Mouse (Mus musculus) thymus, adult 2 months (tissue): ENCODE results near the gene Mxi1. TPM values are rescaled to one million over a fixed set of nuclear protein-coding genes. Genes with fewer than 3 reads are reported as not detected.
A peak's percentile ranks its signal among the peaks of the same experiment; 100 is the strongest.

Source experiments
- DNase-seq: peaks from one replicate; pipeline ENCODE4 v3.0.0; 2021
- H3K27ac ChIP-seq: fragments of 200-500 bp; 2 replicates; pipeline ENCODE4 v1.5.1; 2012; ENCODE audit warnings: low read length, control low read depth; ENCODE audit not compliant: control insufficient read depth, insufficient read depth
- H3K27me3 ChIP-seq: fragments of 200-500 bp; 2 replicates; pipeline ENCODE4 v1.6.1; 2012; ENCODE audit warnings: mild to moderate bottlenecking, low read length, moderate library complexity, mixed read lengths; ENCODE audit not compliant: control insufficient read depth, insufficient read depth
- H3K36me3 ChIP-seq: fragments of 200-500 bp; 2 replicates; pipeline ENCODE4 v1.6.1; 2012; ENCODE audit warnings: mild to moderate bottlenecking, low read length, moderate library complexity; ENCODE audit not compliant: control insufficient read depth, insufficient read depth
- H3K4me1 ChIP-seq: fragments of 200-500 bp; replicated peaks from 2 replicates; pipeline ENCODE4 v1.6.1; 2012; ENCODE audit warnings: low read length; ENCODE audit not compliant: control insufficient read depth, insufficient read depth
- H3K4me3 ChIP-seq: fragments of 200-500 bp; 2 replicates; pipeline ENCODE4 v1.5.1; 2012; ENCODE audit warnings: mild to moderate bottlenecking, low read length, control low read depth, moderate library complexity; ENCODE audit not compliant: control insufficient read depth, insufficient read depth
- CTCF ChIP-seq: fragments of 200-500 bp; IDR thresholded peaks from 2 replicates; pipeline ENCODE4 v1.5.1; 2012; ENCODE audit warnings: mild to moderate bottlenecking, control low read depth, low read length, moderate library complexity, borderline replicate concordance; ENCODE audit not compliant: control insufficient read depth, poor library complexity, insufficient read depth; ENCODE audit errors: extremely low read depth
- POLR2A ChIP-seq: fragments of 200-500 bp; IDR thresholded peaks from 2 replicates; pipeline ENCODE4 v1.6.1; 2012; ENCODE audit warnings: mild to moderate bottlenecking, low read length, control low read depth, moderate library complexity; ENCODE audit not compliant: control insufficient read depth, poor library complexity, insufficient read depth; ENCODE audit errors: extremely low read depth
- WGBS: fragments of 180-500 bp; shearing (Covaris S2); methylation state at CpG from one replicate; pipeline ENCODE4 v1.1.7; 2018; 5-methylcytosine and 5-hydroxymethylcytosine counted together
- polyA plus RNA-seq: library from polyadenylated mRNA; depleted of rRNA; stranded (reverse); fragments of >200 nt; gene quantifications from 2 replicates; pipeline ENCODE4 v1.2.3, GENCODE M21; 2012

Mxi1 gene
- polyA plus RNA-seq, 1 experiment = 29.1 TPM

- no peaks in the 10 kb centered on the region for H3K27me3 ChIP-seq
- no peaks in the 10 kb centered on the region for H3K36me3 ChIP-seq
- DNase-seq = no peak
- H3K27ac ChIP-seq = no peak overlapping the region
- WGBS = 93% methylated on average over 8 of the region's 8 CpGs
- H3K4me1 ChIP-seq = peaks cover 3% of the 10 kb centered on the region; the same call in 1 of the 2 replicates
- H3K4me3 ChIP-seq = no peak overlapping the region
- TF ChIP-seq POLR2A (no peak), CTCF (no peak)
Measured at GRCm38 (mm10) chr19:53280254-53280653, 30.1 kb upstream of the Mxi1 start.

DNA sequence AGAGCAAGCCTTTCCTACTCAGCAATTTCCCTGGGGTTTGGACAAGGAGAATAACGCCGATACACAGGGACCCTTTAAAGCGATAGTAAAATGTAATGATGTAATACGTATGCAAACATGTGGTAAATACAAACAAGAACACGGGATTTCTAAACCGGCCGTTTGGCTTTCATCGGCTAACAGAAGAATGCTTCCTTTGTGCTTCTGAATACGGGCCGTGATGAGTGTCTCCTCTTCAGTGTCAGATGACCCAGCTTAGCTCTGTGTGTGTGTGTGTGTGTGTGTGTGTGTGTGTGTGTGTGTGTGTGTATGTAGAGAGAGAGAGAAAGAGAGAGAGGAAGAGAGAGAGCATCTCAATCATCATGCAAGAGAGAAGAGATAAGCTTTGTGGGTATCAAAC, 27.7 kb upstream of the Mxi1 start:
- no peaks in the 10 kb centered on the region for H3K27me3 ChIP-seq
- no peak overlapping the region for H3K4me3 ChIP-seq
- no peak for TF ChIP-seq CTCF
- TF ChIP-seq POLR2A = no peak
- no peak for DNase-seq
- no peak overlapping the region for H3K27ac ChIP-seq
- no peaks in the 10 kb centered on the region for H3K36me3 ChIP-seq
- peaks cover 3% of the 10 kb centered on the region; the same call in 1 of the 2 replicates for H3K4me1 ChIP-seq
- 96% methylated on average over 10 of the region's 10 CpGs for WGBS

GRCm38 (mm10) chr19:53283742-53284141, 26.6 kb upstream of the Mxi1 start:
- TF ChIP-seq CTCF = no peak
- TF ChIP-seq POLR2A = no peak
- DNase-seq = no peak
- Histone ChIP-seq H3K36me3 (no peaks in the 10 kb centered on the region), H3K4me1 (peaks cover 3% of the 10 kb centered on the region; the same call in 1 of the 2 replicates), H3K4me3 (no peak overlapping the region), H3K27me3 (no peaks in the 10 kb centered on the region), H3K27ac (no peak overlapping the region)
- 94% methylated on average over 7 of the region's 7 CpGs for WGBS

GRCm38 (mm10) chr19:53284268-53285208, 25.8 kb upstream of the Mxi1 start:
- Histone ChIP-seq H3K27me3 (no peaks in the 10 kb centered on the region), H3K36me3 (no peaks in the 10 kb centered on the region), H3K27ac (no peak overlapping the region), H3K4me1 (peaks cover 3% of the 10 kb centered on the region; the same call in 1 of the 2 replicates), H3K4me3 (no peak overlapping the region)
- 21% methylated on average over 20 of the region's 20 CpGs for WGBS
- TF ChIP-seq CTCF (no peak), POLR2A (no peak)
- DNase-seq = no peak

GRCm38 (mm10) chr19:53296331-53297254, 13.7 kb upstream of the Mxi1 start:
- Histone ChIP-seq H3K4me1 (peaks cover 14% of the 10 kb centered on the region), H3K4me3 (no peak overlapping the region), H3K36me3 (no peaks in the 10 kb centered on the region), H3K27ac (no peak overlapping the region), H3K27me3 (no peaks in the 10 kb centered on the region)
- TF ChIP-seq CTCF (no peak), POLR2A (no peak)
- DNase-seq = no peak
- WGBS = 91% methylated on average over 23 of the region's 23 CpGs

DNA sequence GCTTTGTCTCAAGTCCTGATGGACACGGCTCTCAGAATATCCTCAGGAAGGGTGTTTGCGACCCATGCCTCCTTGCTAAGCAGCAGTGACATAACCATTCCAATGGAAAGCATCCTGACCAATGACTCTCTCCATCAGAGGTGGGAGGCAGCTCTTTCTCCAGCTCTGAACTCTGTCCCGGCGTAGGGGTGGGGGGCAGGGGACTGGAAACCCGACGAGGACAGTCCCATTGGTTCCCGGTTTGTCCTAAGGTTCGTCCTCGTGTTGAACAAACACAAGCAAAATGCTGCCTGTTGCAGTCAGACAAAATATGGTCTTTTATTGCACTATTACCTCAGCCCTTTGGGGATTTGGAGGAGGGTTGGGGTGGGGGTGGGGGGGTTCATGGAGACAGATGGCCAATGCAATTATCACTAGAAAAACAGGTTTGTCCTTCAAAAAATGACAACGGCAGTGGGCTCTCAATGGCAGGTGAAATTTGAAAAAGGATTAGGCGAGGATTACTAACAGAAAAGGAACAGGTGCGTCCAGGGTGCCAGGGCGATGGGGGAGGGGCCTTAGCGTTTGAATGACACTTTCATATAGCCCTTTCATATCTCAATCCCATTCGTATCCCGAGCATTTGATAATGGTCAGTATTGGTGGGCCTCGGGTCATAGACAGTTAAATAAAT, 11.0 kb upstream of the Mxi1 start:
- H3K36me3 ChIP-seq = no peaks in the 10 kb centered on the region
- TF ChIP-seq POLR2A = no peak
- no peak for TF ChIP-seq CTCF
- WGBS = 79% methylated on average over 17 of the region's 17 CpGs

More for the DNA sequence above, 11.0 kb upstream of the Mxi1 start:
- no peak overlapping the region for H3K4me3 ChIP-seq
- DNase-seq = no peak
- H3K27me3 ChIP-seq = no peaks in the 10 kb centered on the region
- H3K27ac ChIP-seq = peak overlapping the region; percentile 23; the same call in 1 of the 2 replicates
- peaks cover 14% of the 10 kb centered on the region for H3K4me1 ChIP-seq
